1 mouse cellular context compared by ENCODE assay signal in the genomic region with DNA sequence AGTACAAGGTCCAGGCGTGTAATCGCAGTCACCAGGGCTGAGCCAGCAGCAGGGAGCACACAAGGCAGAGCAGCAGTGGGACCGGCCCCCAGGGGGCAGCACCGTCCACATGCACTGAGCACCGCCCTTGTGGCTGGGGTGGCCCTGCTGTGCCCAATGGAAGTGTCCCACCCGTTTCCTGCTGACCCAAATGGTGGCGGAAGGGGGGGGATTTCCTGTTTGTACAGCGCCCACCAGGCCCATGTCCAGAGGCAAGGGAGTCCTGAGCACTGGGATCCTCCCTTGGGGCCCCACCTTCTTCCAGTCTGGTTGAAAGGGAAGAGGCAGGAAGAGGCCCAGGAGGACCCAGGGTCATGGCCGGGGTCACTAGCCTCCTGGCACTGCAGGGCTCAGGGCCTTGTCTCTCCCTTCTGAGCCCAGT.
TF ChIP-seq lines count a peak whose summit lies in the region.

No protein-coding gene starts in this region.

TF ChIP-seq in myocyte, 11 proteins besides CTCF, POLR2A, EP300 and RAD21 (continued from another document):
- TF ChIP-seq MYOD1 (IDR thresholded peaks at IDR 0.05; ENCODE audit: control insufficient read depth in 1 of 3, insufficient read length in 2 of 3, low read depth in 2 of 3), result peak in 1 of 3 experiments; percentile 16
